Mouse (Mus musculus): ENCODE measurements around the gene Ccdc18. TPM values are rescaled to one million over a fixed set of nuclear protein-coding genes. Genes with fewer than 3 reads are reported as not detected.
"Not testable (repeated sequence)": the region's sequence is repeated elsewhere in the genome, so short reads cannot be mapped to it uniquely, and the experiment has no call there.

Gene Ccdc18
- under 1 TPM; 0.31 to 0.59 TPM for total RNA-seq (2021)

GRCm38 (mm10) chr5:108132441-108133243 is at the start of gene Ccdc18, which contains the start of gene Tmed5:
Gene Ccdc18 (plus strand): TSS chr5:108132875.
Gene Tmed5 (minus strand): TSS chr5:108132620.
- peak; percentile 94 for DNase-seq (ENCODE audit: low spot score)
- intact Hi-C loops (cut with DNase I), result loop anchor here (2.0 to 10.0 kb wide), 3 partner anchors 68 to 228 kb away; partner anchors contain the start of genes Dr1, Mtf2 and Rpl5

- no peak for DNase-seq (ENCODE audit: low spot score)
- intact Hi-C loops (cut with DNase I), result no loop called here
These were observed 47.2 kb upstream of the Ccdc18 start for GRCm38 (mm10) chr5:108085440-108085839.

GRCm38 (mm10) chr5:108092731-108093130 is 39.9 kb upstream of the Ccdc18 start:
- DNase-seq (ENCODE audit: low spot score); intact Hi-C loops (cut with DNase I): not testable (repeated sequence)

GRCm38 (mm10) chr5:108097676-108098075 is 35.0 kb upstream of the Ccdc18 start:
- intact Hi-C loops (cut with DNase I), result no loop called here

GRCm38 (mm10) chr5:108100196-108100595 is 32.5 kb upstream of the Ccdc18 start:
- intact Hi-C loops (cut with DNase I), result no loop called here
- DNase-seq (ENCODE audit: low spot score), result no peak

More at GRCm38 (mm10) chr5:108097676-108098075, 35.0 kb upstream of the Ccdc18 start:
- no peak for DNase-seq (ENCODE audit: low spot score)

- intact Hi-C loops (cut with DNase I), result no loop called here
- no peak for DNase-seq (ENCODE audit: low spot score)
These were observed 28.4 kb upstream of the Ccdc18 start for GRCm38 (mm10) chr5:108104306-108104705.

- no peak for DNase-seq (ENCODE audit: low spot score)
- intact Hi-C loops (cut with DNase I), result no loop called here
These were observed 23.3 kb upstream of the Ccdc18 start for GRCm38 (mm10) chr5:108109346-108109745.

- no peak for DNase-seq (ENCODE audit: low spot score)
- intact Hi-C loops (cut with DNase I), result no loop called here
These were observed 15.0 kb upstream of the Ccdc18 start for GRCm38 (mm10) chr5:108117693-108118092.

- intact Hi-C loops (cut with DNase I), result no loop called here
These were observed 12.3 kb upstream of the Ccdc18 start for GRCm38 (mm10) chr5:108120221-108120900.

GRCm38 (mm10) chr5:108131849-108132440 is 730 bp upstream of the Ccdc18 start:
- intact Hi-C loops (cut with DNase I), result loop anchor here (2.0 to 10.0 kb wide), 3 partner anchors 67 to 227 kb away; partner anchors contain the start of genes Dr1, Mtf2 and Rpl5
- peak; percentile 28 for DNase-seq (ENCODE audit: low spot score)

More at GRCm38 (mm10) chr5:108120221-108120900, 12.3 kb upstream of the Ccdc18 start:
- no peak for DNase-seq (ENCODE audit: low spot score)

GRCm38 (mm10) chr5:108152592-108152991 is 19.9 kb downstream of the Ccdc18 start:
- DNase-seq (ENCODE audit: low spot score), result no peak
- intact Hi-C loops (cut with DNase I), result no loop called here

- intact Hi-C loops (cut with DNase I), result no loop called here
- no peak for DNase-seq (ENCODE audit: low spot score)
These were observed 28.1 kb downstream of the Ccdc18 start for GRCm38 (mm10) chr5:108160796-108161195.

GRCm38 (mm10) chr5:108163695-108164094 is 31.0 kb downstream of the Ccdc18 start:
- no peak for DNase-seq (ENCODE audit: low spot score)
- intact Hi-C loops (cut with DNase I), result loop anchor here (1.0 kb wide), 1 partner anchor 129 kb away; no protein-coding TSS in a partner anchor

- intact Hi-C loops (cut with DNase I), result no loop called here
- no peak for DNase-seq (ENCODE audit: low spot score)
These were observed 51.4 kb downstream of the Ccdc18 start for GRCm38 (mm10) chr5:108184050-108184449.

GRCm38 (mm10) chr5:108188967-108189366 is 56.3 kb downstream of the Ccdc18 start:
- intact Hi-C loops (cut with DNase I), result no loop called here
- no peak for DNase-seq (ENCODE audit: low spot score)

- no peak for DNase-seq (ENCODE audit: low spot score)
- intact Hi-C loops (cut with DNase I), result no loop called here
These were observed 73.3 kb downstream of the Ccdc18 start for GRCm38 (mm10) chr5:108206008-108206407.

GRCm38 (mm10) chr5:108211512-108211911 is 78.8 kb downstream of the Ccdc18 start:
- intact Hi-C loops (cut with DNase I), result no loop called here
- DNase-seq (ENCODE audit: low spot score), result no peak

GRCm38 (mm10) chr5:108214928-108215327 is 82.3 kb downstream of the Ccdc18 start:
- intact Hi-C loops (cut with DNase I), result no loop called here
- DNase-seq (ENCODE audit: low spot score), result no peak

GRCm38 (mm10) chr5:108224077-108224476 is 91.4 kb downstream of the Ccdc18 start:
- DNase-seq (ENCODE audit: low spot score), result no peak
- intact Hi-C loops (cut with DNase I), result no loop called here

GRCm38 (mm10) chr5:108226159-108226558 is 93.5 kb downstream of the Ccdc18 start:
- no peak for DNase-seq (ENCODE audit: low spot score)
- intact Hi-C loops (cut with DNase I), result no loop called here
